Mouse (Mus musculus): ENCODE measurements around the gene Faap20. TPM values are rescaled to one million over a fixed set of nuclear protein-coding genes. Genes with fewer than 3 reads are reported as not detected.

Gene Faap20
- 63.2 and 71.1 TPM in 2 replicates for polyA plus RNA-seq (2015; fragmentation: Nextera tagmentation; extraction: Ambion mirVana)

- Histone ChIP-seq H3K4me2 (peak within 1 kb of the TSS; percentile 95), H3K36me3 (peaks cover 13% of the 10 kb centered on the region), H3K4me1 (peaks cover 36% of the 10 kb centered on the region), H3K27ac (replicated peaks) (peak within 1 kb of the TSS; percentile 98), H3K9me3 (peaks cover 3% of the 10 kb centered on the region; the same call in 1 of the 2 replicates), H3K9ac (peak within 1 kb of the TSS; percentile 94), H3K27me3 (replicated peaks) (no peaks in the 10 kb centered on the region), H3K4me3 (peak within 1 kb of the TSS; percentile 74)
- peak; percentile 76 for ATAC-seq (ENCODE audit: extremely low read depth, insufficient number of reproducible peaks, low FRiP score, low TSS enrichment)
- under 1% methylated on average over 58 of the region's 58 CpGs for WGBS
Observed at GRCm38 (mm10) chr4:155249648-155250351, at the start of gene Faap20. TSS of gene Faap20 (plus strand) at chr4:155249802.

GRCm38 (mm10) chr4:155200861-155201390, 48.7 kb upstream of the Faap20 start:
- Histone ChIP-seq H3K4me2 (0 out of 2 replicates have a peak overlapping the region, but pooled peaks have one; percentile 6), H3K27ac (replicated peaks) (peak overlapping the region; percentile 49; the same call in 1 of the 2 replicates)

DNA sequence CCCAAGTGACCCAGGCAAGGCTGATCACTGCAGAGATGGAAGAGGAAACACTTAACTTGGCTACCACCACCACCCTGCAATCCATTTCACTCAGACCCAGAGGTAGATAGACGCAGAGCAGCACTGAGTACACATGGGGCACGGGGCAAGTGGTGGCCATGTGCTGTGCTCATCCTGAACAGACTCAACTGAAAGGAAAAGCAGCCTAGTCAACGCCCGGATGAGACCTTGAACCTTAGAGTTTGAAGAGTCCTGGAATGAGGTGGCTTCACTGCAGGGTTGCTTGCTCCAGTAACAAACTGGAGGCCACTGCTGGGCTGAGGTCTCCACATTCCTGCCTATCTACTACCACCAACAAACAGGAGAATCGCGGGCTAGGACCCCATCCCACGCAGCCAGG, 47.8 kb upstream of the Faap20 start:
- peak overlapping the region; percentile 49 for H3K27ac ChIP-seq (replicated peaks)
- ATAC-seq (ENCODE audit: extremely low read depth, insufficient number of reproducible peaks, low FRiP score, low TSS enrichment), result no peak
- 74% methylated on average over 7 of the region's 7 CpGs for WGBS
- no peaks in the 10 kb centered on the region for H3K27me3 ChIP-seq (replicated peaks)
- peaks cover 98% of the 10 kb centered on the region for H3K4me1 ChIP-seq
- H3K4me3 ChIP-seq, result no peak overlapping the region
- no peak overlapping the region for H3K9ac ChIP-seq
- H3K4me2 ChIP-seq, result 0 out of 2 replicates have a peak overlapping the region, but pooled peaks have one; percentile 6
- H3K9me3 ChIP-seq, result no peaks in the 10 kb centered on the region
- H3K36me3 ChIP-seq, result no peaks in the 10 kb centered on the region

More at GRCm38 (mm10) chr4:155200861-155201390, 48.7 kb upstream of the Faap20 start:
- H3K27me3 ChIP-seq (replicated peaks), result no peaks in the 10 kb centered on the region
- no peak overlapping the region for H3K9ac ChIP-seq
- 73% methylated on average over 3 of the region's 3 CpGs for WGBS
- ATAC-seq (ENCODE audit: extremely low read depth, insufficient number of reproducible peaks, low FRiP score, low TSS enrichment), result no peak
- no peak overlapping the region for H3K4me3 ChIP-seq
- H3K9me3 ChIP-seq, result no peaks in the 10 kb centered on the region
- H3K36me3 ChIP-seq, result no peaks in the 10 kb centered on the region
- peaks cover 98% of the 10 kb centered on the region for H3K4me1 ChIP-seq

DNA sequence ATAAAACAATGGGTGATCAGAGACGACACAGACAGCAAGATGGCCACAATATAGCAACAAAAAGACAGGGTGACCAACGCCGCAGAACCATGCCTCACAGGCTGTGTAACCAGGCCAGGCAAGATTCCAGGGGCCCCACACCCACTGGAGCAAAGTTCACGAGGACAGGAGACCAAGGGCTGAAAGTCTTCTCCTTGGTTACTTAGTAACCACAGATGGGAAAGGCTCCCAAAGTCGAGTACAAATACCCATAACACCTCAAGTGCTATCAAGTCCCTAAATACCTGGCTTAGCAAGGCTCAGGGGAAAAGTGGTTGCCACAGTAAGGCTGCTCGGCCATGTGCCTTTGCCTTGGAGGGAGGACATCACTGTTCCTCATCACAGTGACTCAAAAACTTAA, 43.7 kb upstream of the Faap20 start:
- Histone ChIP-seq H3K27ac (replicated peaks) (no peak overlapping the region), H3K9me3 (no peaks in the 10 kb centered on the region), H3K36me3 (peaks cover 8% of the 10 kb centered on the region), H3K4me1 (peaks cover 97% of the 10 kb centered on the region), H3K4me2 (no peak overlapping the region), H3K4me3 (no peak overlapping the region), H3K9ac (no peak overlapping the region), H3K27me3 (replicated peaks) (no peaks in the 10 kb centered on the region)
- 74% methylated on average over 6 of the region's 6 CpGs for WGBS
- no peak for ATAC-seq (ENCODE audit: extremely low read depth, insufficient number of reproducible peaks, low FRiP score, low TSS enrichment)

- Histone ChIP-seq H3K36me3 (peaks cover 12% of the 10 kb centered on the region), H3K4me1 (peaks cover 97% of the 10 kb centered on the region), H3K4me2 (no peak overlapping the region), H3K27me3 (replicated peaks) (no peaks in the 10 kb centered on the region), H3K9ac (0 out of 2 replicates have a peak overlapping the region, but pooled peaks have one; percentile 6), H3K4me3 (no peak overlapping the region), H3K27ac (replicated peaks) (no peak overlapping the region; the same call in 1 of the 2 replicates), H3K9me3 (no peaks in the 10 kb centered on the region)
- 62% methylated on average over 6 of the region's 8 CpGs for WGBS
- no peak for ATAC-seq (ENCODE audit: extremely low read depth, insufficient number of reproducible peaks, low FRiP score, low TSS enrichment)
Observed at GRCm38 (mm10) chr4:155206498-155206897, 43.1 kb upstream of the Faap20 start.

- H3K4me2 ChIP-seq, result no peak overlapping the region
- H3K9me3 ChIP-seq, result no peaks in the 10 kb centered on the region
- no peak for ATAC-seq (ENCODE audit: extremely low read depth, insufficient number of reproducible peaks, low FRiP score, low TSS enrichment)
- peaks cover 12% of the 10 kb centered on the region for H3K36me3 ChIP-seq
- peak overlapping the region; percentile 61 for H3K9ac ChIP-seq
- H3K4me1 ChIP-seq, result peaks cover 97% of the 10 kb centered on the region
- H3K27ac ChIP-seq (replicated peaks), result peak overlapping the region; percentile 59
- WGBS, result 63% methylated on average over 3 of the region's 3 CpGs
- no peak overlapping the region for H3K4me3 ChIP-seq
- H3K27me3 ChIP-seq (replicated peaks), result no peaks in the 10 kb centered on the region
Observed at GRCm38 (mm10) chr4:155207841-155208240, 41.8 kb upstream of the Faap20 start.

DNA sequence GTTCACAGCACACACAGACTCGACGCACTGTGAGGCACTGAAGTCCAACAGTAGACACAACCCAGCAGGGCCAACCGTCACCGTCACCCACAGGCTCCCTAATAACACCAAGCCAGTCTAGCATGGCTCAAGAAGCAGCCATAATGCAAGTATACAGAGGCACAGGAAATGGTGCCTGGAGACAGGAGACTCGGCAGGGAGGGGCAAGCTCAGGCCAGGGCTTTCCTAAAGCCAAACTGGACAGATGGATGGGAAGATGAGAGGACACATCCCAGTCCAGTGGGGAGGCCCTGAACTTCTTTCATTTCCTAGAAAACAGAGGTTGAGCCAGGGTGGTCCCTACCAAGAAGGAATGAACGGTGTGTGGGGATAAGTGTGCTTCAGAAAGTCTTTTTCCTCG, 41.0 kb upstream of the Faap20 start:
- H3K4me3 ChIP-seq, result no peak overlapping the region
- H3K9ac ChIP-seq, result no peak overlapping the region
- no peaks in the 10 kb centered on the region for H3K9me3 ChIP-seq
- no peak overlapping the region for H3K4me2 ChIP-seq
- ATAC-seq (ENCODE audit: extremely low read depth, insufficient number of reproducible peaks, low FRiP score, low TSS enrichment), result no peak
- peaks cover 97% of the 10 kb centered on the region for H3K4me1 ChIP-seq
- peaks cover 12% of the 10 kb centered on the region for H3K36me3 ChIP-seq
- WGBS, result 73% methylated on average over 7 of the region's 7 CpGs
- H3K27ac ChIP-seq (replicated peaks), result peak overlapping the region; percentile 59; the same call in 1 of the 2 replicates
- no peaks in the 10 kb centered on the region for H3K27me3 ChIP-seq (replicated peaks)

DNA sequence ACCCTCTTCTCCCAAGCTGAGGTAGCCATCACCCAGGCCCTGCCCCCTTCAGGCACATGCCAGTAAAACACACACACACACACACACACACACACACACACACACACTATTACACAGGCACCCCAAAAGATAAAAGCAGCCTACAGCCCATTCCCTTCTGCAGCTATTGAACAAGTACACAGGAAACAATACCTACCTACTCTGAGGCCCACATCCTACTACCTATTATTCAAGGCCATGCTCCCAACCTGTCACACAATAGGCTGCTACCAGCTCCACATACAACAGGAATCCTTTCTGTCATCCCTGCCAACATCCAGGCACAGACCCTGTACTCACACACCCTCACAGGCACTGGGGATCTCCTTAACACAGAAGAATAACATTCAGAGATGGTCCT, 40.5 kb upstream of the Faap20 start:
- no peak overlapping the region for H3K4me2 ChIP-seq
- H3K36me3 ChIP-seq, result peaks cover 12% of the 10 kb centered on the region
- ATAC-seq (ENCODE audit: extremely low read depth, insufficient number of reproducible peaks, low FRiP score, low TSS enrichment), result no peak
- no peaks in the 10 kb centered on the region for H3K27me3 ChIP-seq (replicated peaks)
- H3K9me3 ChIP-seq, result no peaks in the 10 kb centered on the region
- no peak overlapping the region for H3K27ac ChIP-seq (replicated peaks)
- peaks cover 99% of the 10 kb centered on the region for H3K4me1 ChIP-seq
- H3K4me3 ChIP-seq, result no peak overlapping the region
- no peak overlapping the region for H3K9ac ChIP-seq

DNA sequence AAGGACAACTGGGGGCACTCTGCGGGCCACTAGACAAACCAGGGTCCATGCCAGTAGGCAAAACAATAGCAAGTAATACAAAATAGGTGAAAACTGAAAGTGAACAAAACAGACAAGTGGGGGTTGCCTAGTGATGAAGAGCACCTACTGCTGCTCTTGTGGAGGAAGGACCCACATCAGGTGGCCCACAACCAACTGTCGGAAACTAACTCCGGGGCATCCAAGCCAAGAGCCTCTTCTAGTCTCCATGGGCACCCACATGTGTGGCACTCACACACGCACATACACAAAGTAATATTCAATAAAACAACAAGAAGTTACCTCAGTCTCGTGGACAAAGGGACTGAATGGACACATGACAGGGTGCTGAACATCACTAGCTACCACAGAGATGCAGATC, 40.1 kb upstream of the Faap20 start:
- Histone ChIP-seq H3K27me3 (replicated peaks) (no peaks in the 10 kb centered on the region), H3K4me1 (peaks cover 99% of the 10 kb centered on the region), H3K4me2 (no peak overlapping the region), H3K9me3 (no peaks in the 10 kb centered on the region), H3K9ac (no peak overlapping the region), H3K27ac (replicated peaks) (no peak overlapping the region), H3K36me3 (peaks cover 12% of the 10 kb centered on the region), H3K4me3 (no peak overlapping the region)
- no peak for ATAC-seq (ENCODE audit: extremely low read depth, insufficient number of reproducible peaks, low FRiP score, low TSS enrichment)
- 93% methylated on average over 5 of the region's 5 CpGs for WGBS

DNA sequence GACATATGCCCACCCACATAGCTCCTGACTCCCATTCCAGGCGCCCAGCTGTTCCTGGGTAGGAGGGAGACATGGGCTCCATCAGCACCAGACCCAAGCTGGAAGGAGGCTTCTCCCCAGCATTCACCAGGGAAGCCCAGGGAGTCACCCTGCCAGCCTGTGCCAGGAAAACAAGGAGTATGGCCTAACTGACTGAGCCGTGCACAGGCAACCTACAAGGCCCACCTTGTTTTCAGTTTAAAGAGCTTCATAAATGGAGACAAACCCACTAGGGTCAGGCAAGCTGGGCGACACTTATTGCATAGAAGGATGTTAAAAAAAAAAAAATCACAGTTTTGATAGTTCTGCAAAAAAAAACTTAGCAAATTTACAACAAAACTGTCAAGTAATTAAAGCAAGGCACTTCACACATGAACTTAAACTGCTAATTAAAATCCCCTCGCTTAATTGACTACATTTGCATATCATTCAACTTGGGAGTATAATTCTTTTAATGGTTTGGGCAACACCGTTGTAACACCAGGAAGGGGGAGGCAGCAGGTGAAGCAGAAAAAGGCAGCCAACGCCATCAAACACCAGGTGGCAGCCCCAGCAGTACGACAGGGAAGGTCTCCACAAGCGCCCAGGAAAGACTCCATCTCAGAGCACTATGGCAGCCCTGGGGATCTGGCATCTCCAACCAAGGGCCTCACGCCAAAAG, 36.4 kb upstream of the Faap20 start:
- Histone ChIP-seq H3K27me3 (replicated peaks) (no peaks in the 10 kb centered on the region), H3K4me3 (no peak overlapping the region), H3K4me1 (peaks cover 99% of the 10 kb centered on the region), H3K9me3 (no peaks in the 10 kb centered on the region), H3K36me3 (peaks cover 17% of the 10 kb centered on the region), H3K9ac (0 out of 2 replicates have a peak overlapping the region, but pooled peaks have one; percentile 21), H3K4me2 (no peak overlapping the region), H3K27ac (replicated peaks) (no peak overlapping the region)
- ATAC-seq (ENCODE audit: extremely low read depth, insufficient number of reproducible peaks, low FRiP score, low TSS enrichment), result no peak
- WGBS, result 62% methylated on average over 9 of the region's 9 CpGs

DNA sequence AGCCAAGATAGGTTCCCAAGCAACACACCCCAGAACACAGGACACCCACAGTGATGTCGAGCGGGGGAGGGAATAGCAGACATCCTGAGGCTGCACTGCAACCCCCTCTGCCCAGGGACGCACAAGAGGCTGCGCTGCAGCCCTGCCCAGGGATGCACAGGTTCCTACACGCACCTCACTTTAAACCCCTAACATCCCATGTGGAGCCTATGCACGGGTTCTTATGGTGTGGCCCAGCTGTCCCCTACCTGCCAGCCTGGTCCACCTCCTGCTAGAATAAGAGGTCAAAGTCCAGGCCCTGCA, 35.9 kb upstream of the Faap20 start:
- H3K4me1 ChIP-seq, result peaks cover 99% of the 10 kb centered on the region
- no peak for ATAC-seq (ENCODE audit: extremely low read depth, insufficient number of reproducible peaks, low FRiP score, low TSS enrichment)
- H3K9me3 ChIP-seq, result no peaks in the 10 kb centered on the region
- peaks cover 17% of the 10 kb centered on the region for H3K36me3 ChIP-seq
- H3K4me2 ChIP-seq, result no peak overlapping the region
- H3K27ac ChIP-seq (replicated peaks), result no peak overlapping the region
- no peak overlapping the region for H3K4me3 ChIP-seq
- H3K9ac ChIP-seq, result peak overlapping the region; percentile 21; the same call in 1 of the 2 replicates
- no peaks in the 10 kb centered on the region for H3K27me3 ChIP-seq (replicated peaks)
- 76% methylated on average over 6 of the region's 6 CpGs for WGBS

Data from heart, embryonic 13.5 days (tissue).